Mouse (Mus musculus): ENCODE data around the gene Cgn. TPM values are rescaled to one million over a fixed set of nuclear protein-coding genes. Genes with fewer than 3 reads are reported as not detected.
"Not testable (repeated sequence)": the region's sequence is repeated elsewhere in the genome, so short reads cannot be mapped to it uniquely, and the experiment has no call there.

Cgn gene
- total RNA-seq, 4 experiments from 2014 or later: 4.0 to 5.5 (median 4.7) TPM

DNA sequence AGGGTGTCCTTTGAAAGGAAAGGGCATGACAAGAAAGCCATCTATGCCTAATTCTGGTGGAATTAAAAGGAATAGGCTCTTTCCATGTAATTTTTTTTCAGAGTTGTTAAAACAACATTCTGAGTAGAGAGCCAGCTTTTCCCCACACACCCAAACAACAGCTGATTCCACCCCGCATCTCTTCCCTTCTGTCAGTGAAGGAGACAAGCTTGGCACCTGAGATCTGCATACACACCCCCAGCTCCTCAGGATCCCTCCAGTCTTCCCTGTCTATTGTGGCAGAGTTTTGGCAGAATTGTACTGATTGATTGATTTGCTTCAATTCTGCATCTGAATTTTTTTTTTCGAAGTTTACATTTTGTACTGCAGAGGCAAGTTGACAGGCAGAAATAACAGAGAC, 6.0 kb upstream of the Cgn start:
- peak in 1 of 2 experiments; percentile 23 for DNase-seq (ENCODE audit: low spot score in 2 of 2)

DNA sequence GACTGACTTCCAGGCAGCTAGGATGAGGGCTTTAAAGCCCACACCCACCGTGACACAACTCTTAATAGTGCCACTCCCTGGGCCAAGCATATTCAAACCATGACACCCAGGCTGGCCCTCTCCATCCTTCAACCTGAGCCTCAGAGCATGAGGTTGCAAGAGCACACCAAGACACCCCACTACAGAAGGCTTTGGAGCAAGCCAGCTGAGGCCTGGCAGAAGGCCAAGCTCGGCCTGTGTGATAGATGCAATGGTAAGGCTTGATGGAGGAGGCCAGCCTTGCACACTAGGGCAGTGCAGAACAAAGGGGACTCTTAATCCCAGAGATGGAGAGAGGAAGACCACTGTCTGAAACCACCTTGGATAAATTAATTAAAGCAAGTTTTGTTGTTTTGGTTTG, 3.2 kb upstream of the Cgn start:
- no peak for DNase-seq (ENCODE audit: low spot score in 2 of 2)

DNA sequence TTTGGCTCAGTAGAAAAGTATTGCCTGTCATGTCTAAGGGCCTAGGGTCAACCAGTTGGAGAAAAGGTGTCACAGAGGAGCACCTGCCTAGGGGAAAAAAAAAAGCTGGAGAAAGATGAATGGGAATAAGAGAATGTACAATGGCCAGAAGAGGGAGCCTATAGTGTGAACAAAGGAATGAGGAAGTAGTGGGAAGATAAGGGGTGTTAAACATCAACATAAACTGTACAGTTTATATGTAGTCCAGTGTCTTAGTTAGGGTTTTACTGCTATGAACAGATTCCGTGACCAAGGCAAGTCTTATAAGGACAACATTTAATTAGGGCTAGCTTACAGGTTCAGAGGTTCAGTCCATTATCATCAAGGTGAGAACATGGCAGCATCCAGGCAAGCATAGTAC, 2.8 kb upstream of the Cgn start:
- no peak for DNase-seq (ENCODE audit: low spot score in 2 of 2)

DNA sequence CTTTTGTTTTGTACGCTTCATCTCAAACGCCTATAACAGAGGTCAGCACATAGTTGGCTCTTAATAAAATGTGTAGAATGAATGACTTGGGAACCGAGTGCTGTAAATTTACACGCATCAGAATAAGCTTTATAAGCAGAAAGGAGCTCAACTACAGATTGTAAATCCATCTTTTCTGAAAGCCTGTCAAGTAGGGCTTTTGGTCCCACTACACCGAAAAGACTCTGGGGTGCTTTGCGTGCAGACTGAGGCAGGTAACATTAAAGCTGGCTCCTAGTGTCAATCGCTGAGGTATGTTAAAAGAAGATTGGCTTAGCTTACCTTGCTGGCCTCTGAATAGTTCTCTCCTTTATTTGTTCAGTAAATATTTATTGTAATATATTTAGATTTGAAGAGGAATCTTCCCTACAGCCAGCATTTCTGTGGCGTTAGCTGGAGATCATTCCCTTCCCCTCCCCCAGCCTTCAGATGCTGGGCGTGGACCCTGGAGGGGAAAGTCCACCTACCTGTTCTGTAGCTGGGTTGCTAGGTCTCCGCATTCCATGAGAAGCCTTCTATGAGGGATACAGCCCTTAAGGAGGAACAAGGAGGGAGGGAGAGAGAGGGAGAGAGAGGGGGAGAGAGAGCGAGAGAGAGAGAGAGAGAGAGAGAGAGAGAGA, 959 bp upstream of the Cgn start:
- DNase-seq (ENCODE audit: low spot score in 2 of 2): no peak

DNA sequence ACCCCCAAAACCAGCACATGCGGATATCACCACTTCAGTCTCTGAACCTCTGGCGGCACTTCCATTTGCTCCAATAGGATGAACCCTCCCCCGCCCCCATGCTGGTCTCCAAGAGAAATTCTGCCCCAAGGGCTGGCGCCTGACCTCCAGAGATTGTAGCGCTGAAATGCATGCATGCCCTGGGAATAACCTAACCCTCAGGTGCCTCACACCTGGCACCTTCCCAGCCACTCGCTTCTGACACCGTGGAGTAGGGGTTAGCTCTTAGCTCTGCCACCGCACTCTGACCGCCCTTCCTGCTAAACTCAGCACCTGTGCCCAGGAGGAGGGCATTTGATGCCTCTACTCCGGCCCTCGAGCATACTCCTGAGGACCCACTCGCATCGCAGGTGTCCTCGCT, 334 bp downstream of the Cgn start:
- DNase-seq (ENCODE audit: low spot score in 2 of 2): no peak

DNA sequence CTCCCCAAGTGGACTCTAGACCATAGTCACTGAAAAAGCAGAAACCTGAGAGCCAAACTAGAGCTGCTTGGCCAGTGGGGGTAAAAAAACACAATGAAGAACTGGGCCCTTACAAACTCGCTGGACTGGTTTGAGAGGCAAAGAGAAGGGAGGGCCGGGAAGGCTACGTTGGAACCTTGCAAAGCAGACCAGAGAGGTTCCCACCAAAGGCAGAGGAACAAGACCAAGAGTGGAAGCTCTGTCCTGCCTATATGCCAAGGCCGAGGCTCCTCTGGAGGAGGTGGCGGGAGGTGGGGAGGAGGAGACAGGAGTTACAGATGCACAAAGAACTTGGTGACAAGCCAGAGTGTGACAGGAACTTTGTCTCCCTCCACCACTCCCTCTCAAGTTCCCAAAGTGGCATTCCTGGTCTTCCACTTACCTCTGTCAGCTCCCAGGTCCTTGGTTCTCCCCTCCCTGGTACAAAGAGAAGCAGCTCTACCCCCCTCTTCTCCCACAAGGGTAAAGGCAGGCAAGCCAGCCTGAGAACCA, 2.1 kb downstream of the Cgn start:
- no peak for DNase-seq (ENCODE audit: low spot score in 2 of 2)

DNA sequence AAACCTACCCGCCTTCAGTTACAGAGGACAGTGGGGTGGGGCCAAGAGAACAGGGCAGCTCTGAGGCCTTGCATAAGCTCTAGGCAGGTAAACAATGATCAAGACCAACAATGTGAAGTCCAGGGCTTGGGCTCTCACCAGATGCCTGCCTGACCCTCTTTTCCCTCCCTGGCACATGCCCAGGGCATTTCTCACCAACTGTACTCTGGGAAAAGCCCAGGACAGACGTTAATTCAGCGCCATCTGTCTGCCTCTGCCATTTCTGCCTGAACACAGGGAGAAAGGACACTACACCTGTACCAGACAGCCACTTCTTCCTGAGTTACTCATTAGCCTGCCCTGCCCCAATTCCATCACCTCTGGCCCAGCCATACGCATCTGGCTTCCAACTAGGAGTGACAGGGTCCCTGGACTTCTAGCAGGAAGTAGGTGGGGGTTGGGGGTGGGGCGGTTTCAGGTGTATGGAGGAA, 2.8 kb downstream of the Cgn start:
- no peak for DNase-seq (ENCODE audit: low spot score in 2 of 2)

DNA sequence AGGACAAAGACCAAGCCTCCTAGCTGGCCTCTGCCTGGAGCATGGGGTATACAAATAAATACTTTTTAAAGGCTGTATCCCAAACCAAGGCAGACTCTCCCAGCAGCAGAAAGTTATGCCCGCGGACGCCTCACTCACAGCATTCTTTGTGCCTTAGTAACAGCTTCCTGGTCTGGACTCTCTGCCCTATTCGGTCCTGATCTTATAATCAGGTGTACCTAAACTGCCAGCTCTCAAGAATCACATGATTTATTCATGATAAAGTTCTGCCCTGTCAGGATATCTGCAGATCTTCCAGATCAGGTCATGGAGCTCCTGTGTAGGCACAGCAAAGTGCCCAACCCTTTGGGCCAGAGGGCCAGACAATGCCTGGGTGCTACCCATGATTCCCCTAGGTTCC, 3.4 kb downstream of the Cgn start:
- no peak for DNase-seq (ENCODE audit: low spot score in 2 of 2)

DNA sequence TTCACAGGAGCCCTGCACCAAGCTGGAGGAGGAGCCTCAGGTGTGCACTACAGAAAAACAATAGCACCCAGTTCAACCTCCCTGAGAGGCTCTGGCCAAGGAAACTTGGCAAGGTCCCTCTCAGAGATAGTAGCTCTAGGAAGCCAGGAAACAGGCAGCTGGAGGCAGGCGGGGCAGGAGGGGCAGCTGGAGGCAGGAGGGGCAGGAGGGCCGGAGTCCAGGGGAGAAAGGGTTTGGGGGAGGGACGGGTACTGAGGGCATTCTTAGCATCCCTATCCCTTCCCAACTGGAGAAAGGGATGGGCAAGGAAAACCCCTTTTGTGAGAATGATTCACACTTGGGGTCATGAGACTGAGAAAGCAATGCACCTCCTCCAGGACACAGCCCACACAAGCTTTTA, 4.9 kb downstream of the Cgn start:
- DNase-seq (ENCODE audit: low spot score in 2 of 2): no peak

DNA sequence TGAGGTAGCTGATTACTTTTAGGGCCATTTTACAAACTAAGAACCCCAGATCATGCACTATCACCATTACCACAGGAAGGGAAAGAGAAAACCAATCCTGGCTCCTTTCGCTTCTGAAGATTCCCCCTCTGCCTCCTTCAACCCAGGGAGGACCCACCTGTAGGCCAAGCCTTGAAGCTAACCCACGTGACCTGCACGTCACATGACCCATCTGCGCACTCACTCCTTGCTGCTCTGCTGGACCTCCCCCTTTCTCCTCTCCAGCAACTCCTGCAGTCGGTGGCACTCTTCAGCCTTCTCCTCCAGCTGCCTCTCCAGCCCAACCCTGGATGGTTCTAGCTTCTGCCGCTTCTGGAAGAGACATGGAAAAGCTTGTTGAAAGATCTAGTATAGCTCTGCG, 10.4 kb downstream of the Cgn start:
- no peak for DNase-seq (ENCODE audit: low spot score in 2 of 2)

DNA sequence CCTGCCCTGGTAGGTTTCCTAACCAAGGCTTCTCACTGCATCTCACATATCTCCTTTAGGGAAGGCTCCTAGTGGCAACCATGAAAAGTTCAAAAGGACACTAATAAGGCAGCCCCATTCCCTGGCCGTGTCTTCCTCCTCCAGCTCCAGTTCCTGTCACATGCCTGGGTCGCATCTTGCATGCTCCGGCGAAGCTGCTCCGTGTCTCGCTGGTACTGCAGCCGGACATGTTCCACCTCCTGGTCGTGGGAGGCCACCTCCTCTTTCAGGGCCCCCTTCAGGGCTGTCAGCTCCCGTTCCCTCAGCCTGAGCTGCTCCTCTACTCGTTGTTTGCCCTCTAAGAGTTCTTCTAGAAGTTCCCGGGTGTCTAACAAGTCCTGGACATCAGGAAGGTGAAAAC, 12.3 kb downstream of the Cgn start:
- DNase-seq (ENCODE audit: low spot score in 2 of 2): no peak

DNA sequence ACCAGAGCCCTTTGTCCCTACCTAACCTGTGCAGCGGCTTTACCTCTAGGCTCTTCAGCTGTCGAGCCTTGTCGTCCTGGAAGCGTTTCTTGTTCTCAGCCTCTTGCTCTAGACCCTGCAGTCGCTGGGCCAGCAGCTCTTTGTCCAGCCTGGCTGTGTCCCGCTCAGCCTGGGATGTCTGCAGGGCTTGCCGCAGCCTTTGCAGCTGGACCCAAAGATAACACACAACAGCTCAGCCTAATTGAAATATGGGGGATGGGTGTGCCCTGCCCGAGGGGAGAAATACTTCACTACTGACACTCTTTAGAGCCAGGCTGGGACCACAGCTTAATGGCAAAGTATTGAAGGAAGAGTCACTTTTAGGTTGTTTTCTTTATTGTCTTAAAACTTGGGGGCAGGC, 20.8 kb downstream of the Cgn start:
- DNase-seq (ENCODE audit: low spot score in 2 of 2): not testable (repeated sequence)

DNA sequence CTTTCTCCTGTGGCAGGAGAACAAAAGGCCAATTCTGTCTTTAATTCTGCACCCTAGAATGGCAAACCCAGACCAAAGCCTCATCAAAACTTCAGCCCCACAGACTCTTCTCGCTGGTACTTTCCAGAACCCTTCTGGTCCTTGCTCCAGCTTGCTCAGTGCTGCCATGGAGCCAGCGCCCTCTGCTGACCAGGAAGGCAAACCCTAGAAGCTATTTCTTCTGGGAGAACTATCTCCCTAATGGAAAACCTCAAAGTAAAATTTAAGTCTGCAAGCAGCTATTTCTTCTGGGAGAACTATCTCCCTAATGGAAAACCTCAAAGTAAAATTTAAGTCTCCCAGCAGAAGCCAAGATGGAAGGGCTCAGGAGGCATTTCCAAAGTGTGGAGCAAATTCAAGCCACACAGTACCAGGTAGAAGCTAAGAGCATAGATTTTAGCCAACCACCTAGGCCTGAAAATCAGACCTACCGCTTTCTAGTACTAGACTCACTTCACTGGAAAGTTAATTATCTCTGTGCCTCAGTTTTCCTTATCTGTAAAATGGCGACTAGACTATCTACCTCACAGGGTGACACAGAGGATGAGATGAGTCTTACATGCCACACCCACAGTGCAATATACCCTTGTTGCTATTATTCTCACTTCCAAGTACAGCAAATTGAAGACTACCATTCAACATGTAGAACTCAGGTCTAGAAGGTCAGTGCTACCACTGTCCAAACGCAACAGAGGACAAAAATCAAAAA, 21.6 kb downstream of the Cgn start:
- DNase-seq (ENCODE audit: low spot score in 2 of 2): not testable (repeated sequence)

DNA sequence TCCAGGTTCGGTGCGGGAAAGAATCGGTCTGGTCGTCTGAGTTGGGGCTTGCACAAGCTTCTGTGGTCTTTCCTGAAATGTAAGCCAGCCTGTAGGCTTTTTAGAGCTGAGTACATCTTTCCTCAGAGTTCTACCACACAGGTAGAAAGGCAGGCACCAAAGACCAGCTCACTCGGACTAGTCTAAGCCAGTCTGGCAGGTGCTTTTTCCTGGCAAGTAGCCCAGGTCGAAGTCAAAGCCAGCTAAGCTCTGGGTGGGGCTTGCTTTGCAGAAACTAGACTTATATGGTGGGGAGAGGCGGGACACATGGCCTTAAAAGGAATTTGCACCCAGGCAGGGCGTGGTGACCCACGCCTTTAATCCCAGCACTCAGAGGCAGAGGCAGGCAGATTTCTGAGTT, 27.9 kb downstream of the Cgn start:
- DNase-seq (ENCODE audit: low spot score in 2 of 2): not testable (repeated sequence)

DNA sequence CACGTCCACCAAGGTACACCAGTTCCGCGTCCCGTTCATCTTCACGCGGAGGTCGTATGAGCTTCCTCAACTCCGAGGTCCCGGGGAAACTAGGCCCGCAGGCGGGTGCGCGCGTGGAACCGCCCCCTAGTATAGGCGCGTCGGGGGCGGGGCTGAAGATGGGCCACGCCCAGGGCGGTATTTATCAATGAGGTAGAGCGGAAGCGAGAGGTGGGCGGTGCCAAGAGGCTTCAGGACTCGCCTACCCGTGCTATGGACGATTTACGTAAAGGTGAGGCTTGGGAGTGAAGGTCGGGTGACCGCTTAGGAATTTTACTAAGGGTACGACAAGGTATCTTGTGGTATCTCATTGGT, 28.3 kb downstream of the Cgn start:
- peak in 1 of 2 experiments; percentile 5 for DNase-seq (ENCODE audit: low spot score in 2 of 2)

DNA sequence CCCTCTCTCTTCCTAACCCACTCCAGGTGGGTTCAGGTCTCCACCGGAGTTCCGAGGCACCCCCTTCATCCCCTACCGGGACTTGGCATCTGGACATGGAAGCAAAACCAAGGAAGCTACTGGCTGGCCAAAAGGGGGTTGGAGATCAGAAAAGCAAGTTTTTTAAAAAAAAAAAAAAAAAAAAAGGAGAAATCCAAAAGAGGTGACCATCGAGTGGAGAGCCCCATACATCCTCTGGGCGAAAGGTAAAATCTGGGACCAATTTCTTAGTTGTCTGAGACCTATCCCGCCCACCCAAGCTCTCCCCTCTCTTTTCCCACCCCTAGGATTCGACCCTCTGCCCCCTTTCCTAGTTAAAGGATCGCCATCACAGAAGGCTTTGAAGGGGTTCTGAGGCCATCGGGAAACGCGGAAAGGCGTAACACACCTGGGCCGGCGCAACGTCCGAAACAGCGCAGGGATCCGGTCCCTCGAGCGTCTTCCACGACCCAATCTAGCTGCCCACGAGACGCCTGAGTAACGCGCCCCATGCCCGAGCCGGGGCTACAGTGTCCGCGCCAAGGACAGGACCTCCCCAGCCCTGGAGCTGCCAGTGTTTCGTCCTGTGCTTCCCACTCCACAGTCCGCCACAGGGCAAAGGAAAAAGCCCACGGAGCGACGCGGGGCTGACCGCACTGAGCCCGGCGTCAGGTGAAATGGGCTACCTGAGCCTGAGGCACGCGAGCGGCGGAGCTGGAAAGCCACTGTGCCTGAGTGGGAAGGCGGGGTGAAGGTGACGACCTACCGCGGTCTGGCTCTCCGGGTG, 28.8 kb downstream of the Cgn start:
- not testable (repeated sequence) for DNase-seq (ENCODE audit: low spot score in 2 of 2)

DNA sequence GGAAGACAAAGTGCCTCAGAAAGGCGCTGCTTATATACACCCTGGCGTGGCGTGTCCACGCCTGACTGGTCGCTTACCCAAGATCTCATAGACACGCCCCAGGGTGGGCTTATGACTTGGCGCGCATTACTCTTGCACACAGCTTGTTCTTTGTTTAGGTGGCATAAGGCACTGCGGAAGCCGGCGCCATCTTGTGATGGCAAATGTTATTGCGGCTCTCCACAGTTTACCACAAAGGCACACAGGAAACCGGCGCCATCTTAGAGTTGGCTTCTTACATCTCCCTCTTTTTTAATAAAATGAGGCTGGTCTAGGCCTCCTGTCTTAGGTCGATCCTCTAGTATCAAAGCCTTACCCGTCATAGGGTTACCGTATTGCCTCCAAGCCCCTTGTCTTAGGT, 40.6 kb downstream of the Cgn start:
- DNase-seq (ENCODE audit: low spot score in 2 of 2): no peak

DNA sequence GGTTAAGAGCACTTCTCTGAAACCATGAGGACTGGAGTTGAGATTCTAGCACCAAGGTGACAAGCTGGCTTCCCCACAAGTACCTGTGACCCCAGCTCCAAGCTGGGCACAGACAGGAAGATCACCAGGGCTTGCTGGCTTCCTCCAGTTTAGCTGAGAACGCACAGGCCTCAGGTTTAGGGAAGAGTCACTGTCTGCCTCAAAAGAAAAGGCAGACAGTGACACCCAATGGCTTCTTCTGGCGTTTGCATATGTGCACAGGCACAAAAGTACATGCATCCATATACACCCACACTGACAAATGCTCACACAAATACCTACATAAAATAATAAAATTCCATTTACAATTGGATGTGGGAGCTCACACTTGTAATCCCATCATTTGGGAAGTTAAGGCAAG, 62.7 kb downstream of the Cgn start:
- DNase-seq (ENCODE audit: low spot score in 2 of 2): peak in 1 of 2 experiments; percentile 4

DNA sequence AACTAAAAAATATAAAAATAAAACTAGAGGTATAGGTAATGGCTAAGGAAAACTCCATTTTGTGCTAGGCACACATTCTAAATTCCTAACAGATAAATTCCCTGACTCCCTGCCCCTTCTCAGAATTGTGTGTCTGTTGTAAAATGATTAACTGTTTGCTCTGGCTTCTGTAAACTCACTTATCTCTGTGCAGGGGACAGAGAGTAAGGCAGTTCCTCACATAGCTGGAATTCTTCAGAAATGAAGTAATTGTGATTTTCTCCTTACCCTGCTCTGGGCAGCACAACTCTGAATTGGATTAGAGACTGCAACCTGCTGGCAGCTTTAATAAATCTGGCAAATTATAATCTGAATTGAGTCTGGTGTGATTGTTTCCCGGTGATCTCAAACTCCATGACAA, 68.0 kb downstream of the Cgn start:
- DNase-seq (ENCODE audit: low spot score in 2 of 2): not testable (repeated sequence)

DNA sequence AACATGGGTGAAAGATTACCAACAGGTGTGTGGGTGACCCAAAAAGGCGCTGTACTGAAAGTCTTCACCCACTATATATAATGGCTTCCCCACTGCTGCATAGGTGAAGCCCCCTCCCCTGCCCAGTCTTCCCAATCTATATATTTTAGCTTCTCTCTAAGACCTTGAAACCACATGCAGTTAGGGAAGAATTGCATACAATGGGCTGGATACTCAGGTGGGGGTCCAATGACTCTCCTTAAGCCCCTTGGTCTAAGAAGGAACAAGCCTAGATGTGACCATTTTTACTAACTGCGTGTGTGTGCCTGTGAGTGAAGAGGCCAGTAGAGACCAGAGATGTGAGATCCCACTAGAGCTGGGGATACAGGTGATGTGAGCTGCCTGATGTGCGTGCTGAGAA, 72.9 kb downstream of the Cgn start:
- DNase-seq (ENCODE audit: low spot score in 2 of 2): not testable (repeated sequence)

DNA sequence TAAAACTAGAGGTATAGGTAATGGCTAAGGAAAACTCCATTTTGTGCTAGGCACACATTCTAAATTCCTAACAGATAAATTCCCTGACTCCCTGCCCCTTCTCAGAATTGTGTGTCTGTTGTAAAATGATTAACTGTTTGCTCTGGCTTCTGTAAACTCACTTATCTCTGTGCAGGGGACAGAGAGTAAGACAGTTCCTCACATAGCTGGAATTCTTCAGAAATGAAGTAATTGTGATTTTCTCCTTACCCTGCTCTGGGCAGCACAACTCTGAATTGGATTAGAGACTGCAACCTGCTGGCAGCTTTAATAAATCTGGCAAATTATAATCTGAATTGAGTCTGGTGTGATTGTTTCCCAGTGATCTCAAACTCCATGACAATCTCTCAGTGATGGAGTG, 75.7 kb downstream of the Cgn start:
- DNase-seq (ENCODE audit: low spot score in 2 of 2): not testable (repeated sequence)

All from layer of hippocampus, adult 8-10 months (tissue).